12 mouse cellular contexts compared by ENCODE assay signal in genomic region chr5:114179541-114179940, GRCm38 (mm10). TPM values are rescaled to one million over a fixed set of nuclear protein-coding genes. Genes with fewer than 3 reads are reported as not detected.
DNase-seq lines count a peak whose midpoint lies in the region; ATAC-seq and TF ChIP-seq lines count a peak whose summit lies in the region.
"Had no signal": no experiment of that assay in that cellular context is flagged by ENCODE, and none has a peak within 500 bp of the region (broad histone marks: within the 10 kb centered on the region; RNA-seq: fewer than 3 reads in every experiment).

No protein-coding gene starts in this region.

- no peak overlapping the region for H3K4me3 ChIP-seq in cortical plate, adult 2 months (ENCODE audit: insufficient read depth, low read length)
- no peak overlapping the region for H3K4me3 ChIP-seq in forebrain, postnatal 0 days (ENCODE audit: low read depth, low read length)
- H3K4me3 ChIP-seq: forebrain, embryonic 10.5 days; limb, embryonic 12.5 days had no signal

- no peaks in the 10 kb centered on the region for H3K9me3 ChIP-seq in forebrain, postnatal 0 days (ENCODE audit: low read length)
- H3K9me3 ChIP-seq: forebrain, embryonic 10.5 days; limb, embryonic 12.5 days had no signal

- peak overlapping the region; percentile 55; the same call in 1 of the 2 replicates for H3K27ac ChIP-seq in cortical plate, adult 2 months (ENCODE audit: insufficient read depth, low read length)
- no peak overlapping the region for H3K27ac ChIP-seq in forebrain, postnatal 0 days (ENCODE audit: low read depth, low read length)
- H3K27ac ChIP-seq: forebrain, embryonic 10.5 days; limb, embryonic 12.5 days had no signal

- no peaks in the 10 kb centered on the region for H3K4me1 ChIP-seq in cortical plate, adult 2 months (ENCODE audit: control insufficient read depth, insufficient read depth, low read length)
- no peaks in the 10 kb centered on the region for H3K4me1 ChIP-seq in forebrain, postnatal 0 days (ENCODE audit: insufficient read depth)

- H3K36me3 ChIP-seq in forebrain, postnatal 0 days (ENCODE audit: insufficient read depth), result no peaks in the 10 kb centered on the region
- H3K36me3 ChIP-seq: forebrain, embryonic 10.5 days; limb, embryonic 12.5 days had no signal

- ATAC-seq in forebrain, postnatal 0 days, result no peak
- no peak for ATAC-seq in megakaryocyte-erythroid progenitor cell, adult 5-6 weeks (replicated peaks; ENCODE audit: low FRiP score, low TSS enrichment, poor library complexity, severe bottlenecking)
- ATAC-seq: intestine, postnatal 0 days had no signal

- H3K4me2 ChIP-seq in forebrain, postnatal 0 days (ENCODE audit: low read depth), result no peak overlapping the region
- H3K4me2 ChIP-seq: limb, embryonic 12.5 days had no signal

- H3K9ac ChIP-seq in forebrain, postnatal 0 days, result no peak overlapping the region
- H3K9ac ChIP-seq: limb, embryonic 12.5 days had no signal

- DNase-seq in kidney, adult 8-10 months, result peak; percentile 49 to 57
- no peak for DNase-seq in kidney, postnatal 10 days
- peak; percentile 75 for DNase-seq in adrenal gland, adult 2 months
- peak; percentile 65 for DNase-seq in heart, postnatal 4 days
- no peak for DNase-seq in forebrain, postnatal 0 days
- DNase-seq in spleen, postnatal 10 days (ENCODE audit: low spot score in 2 of 2), result no peak
- DNase-seq: thymus, postnatal 36 days had no signal

- TF ChIP-seq CTCF in cortical plate, adult 2 months (IDR thresholded peaks at IDR 0.05; ENCODE audit: extremely low read depth, insufficient read depth, low read length), result no peak
- TF ChIP-seq CTCF in forebrain, postnatal 0 days (IDR thresholded peaks at IDR 0.05; ENCODE audit: low read depth), result no peak

- H3K27me3 ChIP-seq in forebrain, postnatal 0 days (ENCODE audit: insufficient read depth, low read length), result peaks cover 10% of the 10 kb centered on the region

- 85% methylated on average over 11 of the region's 11 CpGs for WGBS in forebrain, postnatal 0 days

- TF ChIP-seq POLR2A in cortical plate, adult 2 months (IDR thresholded peaks at IDR 0.05; ENCODE audit: extremely low read depth, insufficient read depth, low read length), result no peak

RNA-seq across cellular contexts. Expression of gene Acacb, which starts 33.2 kb away (rescaled TPM):
- total RNA-seq in adrenal gland, adult 2 months (2021), result 100 to 1,000 TPM; 119 to 132 TPM
- polyA plus RNA-seq in adrenal gland, adult 2 months (2012; rRNA removed), result 81.3 and 102 TPM in 2 replicates
- 3.1 and 3.3 TPM in 2 replicates for polyA plus RNA-seq in cortical plate, adult 2 months (2012; rRNA removed)
- 100 to 1,000 TPM; 101 to 102 TPM for total RNA-seq in heart, postnatal 4 days (2021)
- total RNA-seq in forebrain, postnatal 0 days (2014; rRNA removed), result 2.0 and 4.0 TPM in 2 replicates
- 2.7 and 4.3 TPM in 2 replicates for polyA plus RNA-seq in forebrain, postnatal 0 days (2015; fragmentation: Nextera tagmentation; extraction: Ambion mirVana)
- 2.2 and 3.8 TPM in 2 replicates for total RNA-seq in megakaryocyte-erythroid progenitor cell, adult 5-6 weeks (2014; fragmentation: Nextera tagmentation)
- 0.27 and 0.28 TPM in 2 replicates for total RNA-seq in megakaryocyte-erythroid progenitor cell, adult 5-6 weeks (2017)

RNA-seq across cellular contexts. Expression of gene Ung, which starts 49.4 kb away (rescaled TPM):
- total RNA-seq in adrenal gland, adult 2 months (2021), result 1 to 10 TPM; 4.7 to 5.7 TPM
- 4.3 and 4.9 TPM in 2 replicates for polyA plus RNA-seq in adrenal gland, adult 2 months (2012; rRNA removed)
- 2.6 and 3.9 TPM in 2 replicates for polyA plus RNA-seq in cortical plate, adult 2 months (2012; rRNA removed)
- total RNA-seq in heart, postnatal 4 days (2021), result 10 to 100 TPM; 34.0 to 40.7 TPM
- 6.7 and 7.8 TPM in 2 replicates for total RNA-seq in forebrain, postnatal 0 days (2014; rRNA removed)
- 7.5 and 9.1 TPM in 2 replicates for polyA plus RNA-seq in forebrain, postnatal 0 days (2015; fragmentation: Nextera tagmentation; extraction: Ambion mirVana)
- 31.8 and 32.9 TPM in 2 replicates for total RNA-seq in megakaryocyte-erythroid progenitor cell, adult 5-6 weeks (2014; fragmentation: Nextera tagmentation)
- total RNA-seq in megakaryocyte-erythroid progenitor cell, adult 5-6 weeks (2017), result 26.4 and 28.8 TPM in 2 replicates

RNA-seq across cellular contexts. Expression of gene Alkbh2, which starts 51.5 kb away (rescaled TPM):
- total RNA-seq in adrenal gland, adult 2 months (2021), result 1 to 10 TPM; 6.0 to 9.3 TPM
- polyA plus RNA-seq in adrenal gland, adult 2 months (2012; rRNA removed), result 10.1 and 15.2 TPM in 2 replicates
- polyA plus RNA-seq in cortical plate, adult 2 months (2012; rRNA removed), result 8.4 and 11.5 TPM in 2 replicates
- 1 to 10 TPM; 4.8 to 6.4 TPM for total RNA-seq in heart, postnatal 4 days (2021)
- 4.6 and 5.8 TPM in 2 replicates for total RNA-seq in forebrain, postnatal 0 days (2014; rRNA removed)
- 6.9 and 7.6 TPM in 2 replicates for polyA plus RNA-seq in forebrain, postnatal 0 days (2015; fragmentation: Nextera tagmentation; extraction: Ambion mirVana)
- total RNA-seq in megakaryocyte-erythroid progenitor cell, adult 5-6 weeks (2014; fragmentation: Nextera tagmentation), result 11.5 and 13.4 TPM in 2 replicates
- total RNA-seq in megakaryocyte-erythroid progenitor cell, adult 5-6 weeks (2017), result 2.1 and 9.6 TPM in 2 replicates

Comparison
In these comparisons a context has a peak if more than half of its experiments do, and no peak if none do; other contexts are left out.
1. DNase-seq: peak in kidney, adult 8-10 months (2 of 2), adrenal gland, adult 2 months (single experiment) and heart, postnatal 4 days (single experiment); none in kidney, postnatal 10 days (single experiment), forebrain, postnatal 0 days (single experiment) and spleen, postnatal 10 days (0 of 2).
2. RNA of gene Acacb, which starts 33.2 kb away (total RNA-seq): 119 to 132 TPM in adrenal gland, adult 2 months and 101 to 102 TPM in heart, postnatal 4 days; 2.0 to 4.0 TPM in forebrain, postnatal 0 days and 0.27 to 3.8 TPM in megakaryocyte-erythroid progenitor cell, adult 5-6 weeks; every median in the first group is over 10 times any median in the second.